Mouse (Mus musculus) testis, adult 2 months (tissue): ENCODE measurements around the gene Gsdma3. TPM values are rescaled to one million over a fixed set of nuclear protein-coding genes. Genes with fewer than 3 reads are reported as not detected.
"Not testable (repeated sequence)": the region's sequence is repeated elsewhere in the genome, so short reads cannot be mapped to it uniquely, and the experiment has no call there.

Experiments
- H3K27ac ChIP-seq: fragments of 200-500 bp; 2 replicates; pipeline ENCODE4 v1.5.1; 2012; ENCODE audit warnings: low read depth, low read length; ENCODE audit not compliant: control insufficient read depth, insufficient read depth
- H3K27me3 ChIP-seq: fragments of 200-500 bp; 2 replicates; pipeline ENCODE4 v1.6.1; 2012; ENCODE audit warnings: mild to moderate bottlenecking, low read length, moderate library complexity; ENCODE audit not compliant: control insufficient read depth, insufficient read depth
- H3K36me3 ChIP-seq: fragments of 200-500 bp; 2 replicates; pipeline ENCODE4 v1.6.1; 2012; ENCODE audit warnings: mild to moderate bottlenecking, low read length; ENCODE audit not compliant: control insufficient read depth, insufficient read depth
- H3K4me1 ChIP-seq: fragments of 200-500 bp; 2 replicates; pipeline ENCODE4 v1.6.1; 2012; ENCODE audit warnings: low read length; ENCODE audit not compliant: control insufficient read depth, insufficient read depth
- H3K4me3 ChIP-seq: fragments of 200-500 bp; 2 replicates; pipeline ENCODE4 v1.5.1; 2012; ENCODE audit warnings: low read depth, mild to moderate bottlenecking, low read length, moderate library complexity, mixed read lengths; ENCODE audit not compliant: control insufficient read depth
- CTCF ChIP-seq: fragments of 200-500 bp; IDR thresholded peaks from 2 replicates; pipeline ENCODE4 v1.5.1; 2012; ENCODE audit warnings: low read depth, mild to moderate bottlenecking, inconsistent platforms, low read length, moderate library complexity; ENCODE audit not compliant: control insufficient read depth, insufficient read depth, insufficient replicate concordance
- POLR2A ChIP-seq: fragments of 200-500 bp; IDR thresholded peaks from 2 replicates; pipeline ENCODE4 v1.6.1; 2012; ENCODE audit warnings: low read depth, mild to moderate bottlenecking, inconsistent platforms, low read length, moderate library complexity; ENCODE audit not compliant: control insufficient read depth
- polyA plus RNA-seq: library from polyadenylated mRNA; depleted of rRNA; stranded (reverse); fragments of >200 nt; gene quantifications from 2 replicates; pipeline ENCODE4 v1.2.3, GENCODE M21; 2012

The Gsdma3 gene
- polyA plus RNA-seq, 1 experiment, result 0.20 TPM

GRCm38 (mm10) chr11:98598851-98599290, 27.3 kb upstream of the Gsdma3 start:
- H3K27me3 ChIP-seq, result no peaks in the 10 kb centered on the region
- no peak for TF ChIP-seq POLR2A
- TF ChIP-seq CTCF, result no peak
- peaks cover 23% of the 10 kb centered on the region for H3K4me1 ChIP-seq
- no peak overlapping the region for H3K27ac ChIP-seq
- no peak overlapping the region for H3K4me3 ChIP-seq
- no peaks in the 10 kb centered on the region for H3K36me3 ChIP-seq

- H3K27ac ChIP-seq, result no peak overlapping the region
- H3K4me3 ChIP-seq, result no peak overlapping the region
- no peaks in the 10 kb centered on the region for H3K36me3 ChIP-seq
- peaks cover 23% of the 10 kb centered on the region for H3K4me1 ChIP-seq
- H3K27me3 ChIP-seq, result no peaks in the 10 kb centered on the region
- no peak for TF ChIP-seq POLR2A
- TF ChIP-seq CTCF, result no peak
Observed at GRCm38 (mm10) chr11:98599291-98599690, 26.9 kb upstream of the Gsdma3 start.

GRCm38 (mm10) chr11:98602090-98602690, 24.0 kb upstream of the Gsdma3 start:
- TF ChIP-seq CTCF (no peak), POLR2A (no peak)
- no peak overlapping the region for H3K27ac ChIP-seq

GRCm38 (mm10) chr11:98603953-98604352, 22.2 kb upstream of the Gsdma3 start:
- no peaks in the 10 kb centered on the region for H3K36me3 ChIP-seq
- H3K27me3 ChIP-seq, result no peaks in the 10 kb centered on the region
- H3K27ac ChIP-seq, result no peak overlapping the region
- TF ChIP-seq CTCF (no peak), POLR2A (no peak)
- H3K4me1 ChIP-seq, result peaks cover 7% of the 10 kb centered on the region
- no peak overlapping the region for H3K4me3 ChIP-seq

More at GRCm38 (mm10) chr11:98602090-98602690, 24.0 kb upstream of the Gsdma3 start:
- Histone ChIP-seq H3K27me3 (no peaks in the 10 kb centered on the region), H3K4me1 (peaks cover 21% of the 10 kb centered on the region), H3K36me3 (no peaks in the 10 kb centered on the region), H3K4me3 (peak overlapping the region; percentile 19)

- not testable (repeated sequence) for H3K27ac ChIP-seq, H3K4me1 ChIP-seq, H3K4me3 ChIP-seq
Observed at GRCm38 (mm10) chr11:98604911-98605310, 21.2 kb upstream of the Gsdma3 start.

GRCm38 (mm10) chr11:98606763-98607162, 19.4 kb upstream of the Gsdma3 start:
- Histone ChIP-seq H3K27me3 (no peaks in the 10 kb centered on the region), H3K4me1 (peaks cover 6% of the 10 kb centered on the region), H3K27ac (no peak overlapping the region), H3K4me3 (no peak overlapping the region), H3K36me3 (no peaks in the 10 kb centered on the region)
- TF ChIP-seq POLR2A (no peak), CTCF (peak; percentile 13; the same call in 1 of the 2 replicates)

More at GRCm38 (mm10) chr11:98604911-98605310, 21.2 kb upstream of the Gsdma3 start:
- not testable (repeated sequence) for H3K27me3 ChIP-seq, H3K36me3 ChIP-seq

- Histone ChIP-seq H3K27ac (no peak overlapping the region), H3K27me3 (no peaks in the 10 kb centered on the region), H3K4me1 (no peaks in the 10 kb centered on the region), H3K4me3 (no peak overlapping the region), H3K36me3 (no peaks in the 10 kb centered on the region)
- TF ChIP-seq CTCF, result no peak
- no peak for TF ChIP-seq POLR2A
Observed at GRCm38 (mm10) chr11:98620791-98621190, 5.4 kb upstream of the Gsdma3 start.

- not testable (repeated sequence) for H3K27me3 ChIP-seq, H3K4me1 ChIP-seq, H3K4me3 ChIP-seq, H3K27ac ChIP-seq, H3K36me3 ChIP-seq
Observed at GRCm38 (mm10) chr11:98623981-98624380, 2.2 kb upstream of the Gsdma3 start.

- H3K27me3 ChIP-seq, H3K4me3 ChIP-seq, H3K36me3 ChIP-seq: not testable (repeated sequence)
Observed at GRCm38 (mm10) chr11:98624381-98624780, 1.8 kb upstream of the Gsdma3 start.

More at GRCm38 (mm10) chr11:98624381-98624780, 1.8 kb upstream of the Gsdma3 start:
- not testable (repeated sequence) for H3K4me1 ChIP-seq, H3K27ac ChIP-seq
